Mouse (Mus musculus) liver, embryonic 15.5 days (tissue): ENCODE results near the gene Dapk1. TPM values are rescaled to one million over a fixed set of nuclear protein-coding genes. Genes with fewer than 3 reads are reported as not detected.

Experiments
- ATAC-seq: fragments of 200-750 bp; cut with Nextera tagmentation; 2 replicates; pipeline ENCODE4 v1.8.0; 2017; ENCODE audit warnings: moderate number of reproducible peaks, mild to moderate bottlenecking, moderate library complexity; ENCODE audit not compliant: insufficient read depth
- H3K27ac ChIP-seq: fragments of 300-500 bp; sonication (generic); replicated peaks from 2 replicates; pipeline ENCODE4 v1.5.1; 2015; ENCODE audit warnings: mild to moderate bottlenecking, inconsistent platforms
- H3K27me3 ChIP-seq: fragments of 300-500 bp; sonication (generic); 2 replicates; pipeline ENCODE4 v1.6.1; 2015; ENCODE audit warnings: mild to moderate bottlenecking, inconsistent platforms
- H3K36me3 ChIP-seq: fragments of 300-500 bp; sonication (generic); replicated peaks from 2 replicates; pipeline ENCODE4 v1.6.1; 2015; ENCODE audit warnings: moderate library complexity, mild to moderate bottlenecking, inconsistent platforms
- H3K4me1 ChIP-seq: fragments of 300-500 bp; sonication (generic); replicated peaks from 2 replicates; pipeline ENCODE4 v1.6.1; 2015; ENCODE audit warnings: inconsistent platforms
- H3K4me2 ChIP-seq: fragments of 300-500 bp; sonication (generic); 2 replicates; pipeline ENCODE4 v1.6.1; 2015; ENCODE audit warnings: moderate library complexity, mild to moderate bottlenecking, inconsistent platforms
- H3K4me3 ChIP-seq: fragments of 300-500 bp; sonication (generic); replicated peaks from 2 replicates; pipeline ENCODE4 v1.5.1; 2015; ENCODE audit warnings: mild to moderate bottlenecking, inconsistent platforms
- H3K9ac ChIP-seq: fragments of 300-500 bp; sonication (generic); 2 replicates; pipeline ENCODE4 v1.6.1; 2015; ENCODE audit warnings: moderate library complexity, mild to moderate bottlenecking, inconsistent platforms
- H3K9me3 ChIP-seq: fragments of 300-500 bp; sonication (generic); replicated peaks from 2 replicates; pipeline ENCODE4 v1.6.1; 2016; ENCODE audit warnings: inconsistent platforms
- WGBS: fragments of 180-500 bp; shearing (Covaris S2); methylation state at CpG from one replicate; pipeline ENCODE4 v1.1.7; 2015; ENCODE audit warnings: mixed read lengths; ENCODE audit not compliant: insufficient replicate concordance; 5-methylcytosine and 5-hydroxymethylcytosine counted together
- polyA plus RNA-seq: library from polyadenylated mRNA; unstranded; fragments of >200 nt; fragmentation: Nextera tagmentation; extraction: Ambion mirVana; gene quantifications from 2 replicates; pipeline ENCODE4 v1.2.1, GENCODE M21; 2015

Dapk1 gene
- 6.8 and 8.4 TPM in 2 replicates for polyA plus RNA-seq

- Histone ChIP-seq H3K36me3 (no peaks in the 10 kb centered on the region), H3K4me3 (peak within 1 kb of the TSS; percentile 72), H3K4me2 (peak within 1 kb of the TSS; percentile 91), H3K4me1 (peaks cover 15% of the 10 kb centered on the region), H3K9me3 (no peaks in the 10 kb centered on the region), H3K27me3 (no peaks in the 10 kb centered on the region; the same call in 1 of the 2 replicates), H3K9ac (peak within 1 kb of the TSS; percentile 61), H3K27ac (peak within 1 kb of the TSS; percentile 64)
- WGBS, result under 1% methylated on average over 78 of the region's 90 CpGs
- peak; percentile 83 for ATAC-seq
These were observed at the start of gene Dapk1 for GRCm38 (mm10) chr13:60601436-60602415. Gene Dapk1 (plus strand): TSS chr13:60601947.

- Histone ChIP-seq H3K4me3 (no peak overlapping the region), H3K9me3 (no peaks in the 10 kb centered on the region), H3K4me1 (peaks cover 8% of the 10 kb centered on the region), H3K27ac (no peak overlapping the region), H3K9ac (no peak overlapping the region), H3K27me3 (no peaks in the 10 kb centered on the region), H3K4me2 (no peak overlapping the region), H3K36me3 (no peaks in the 10 kb centered on the region)
- no peak for ATAC-seq
- 62% methylated on average over 3 of the region's 3 CpGs for WGBS
These were observed 48.4 kb upstream of the Dapk1 start for GRCm38 (mm10) chr13:60553326-60553725.

- H3K27ac ChIP-seq, result no peak overlapping the region
- H3K36me3 ChIP-seq, result no peaks in the 10 kb centered on the region
- no peaks in the 10 kb centered on the region for H3K9me3 ChIP-seq
- H3K9ac ChIP-seq, result no peak overlapping the region
- H3K27me3 ChIP-seq, result no peaks in the 10 kb centered on the region
- H3K4me1 ChIP-seq, result peaks cover 8% of the 10 kb centered on the region
- no peak overlapping the region for H3K4me3 ChIP-seq
- no peak for ATAC-seq
- no peak overlapping the region for H3K4me2 ChIP-seq
These were observed 45.3 kb upstream of the Dapk1 start for GRCm38 (mm10) chr13:60556476-60556875.

- Histone ChIP-seq H3K4me1 (peaks cover 8% of the 10 kb centered on the region), H3K9me3 (no peaks in the 10 kb centered on the region), H3K36me3 (no peaks in the 10 kb centered on the region), H3K27ac (no peak overlapping the region), H3K27me3 (no peaks in the 10 kb centered on the region), H3K9ac (no peak overlapping the region), H3K4me3 (no peak overlapping the region), H3K4me2 (no peak overlapping the region)
- no peak for ATAC-seq
These were observed 44.8 kb upstream of the Dapk1 start for GRCm38 (mm10) chr13:60556911-60557310.

GRCm38 (mm10) chr13:60564303-60564702 is 37.4 kb upstream of the Dapk1 start:
- Histone ChIP-seq H3K9ac (no peak overlapping the region), H3K4me1 (no peaks in the 10 kb centered on the region), H3K9me3 (no peaks in the 10 kb centered on the region), H3K4me2 (no peak overlapping the region), H3K27me3 (no peaks in the 10 kb centered on the region), H3K36me3 (no peaks in the 10 kb centered on the region), H3K4me3 (no peak overlapping the region), H3K27ac (no peak overlapping the region)
- ATAC-seq, result no peak
- 42% methylated on average over 6 of the region's 6 CpGs for WGBS

- Histone ChIP-seq H3K4me2 (no peak overlapping the region), H3K27ac (no peak overlapping the region), H3K9me3 (no peaks in the 10 kb centered on the region), H3K27me3 (no peaks in the 10 kb centered on the region), H3K4me1 (no peaks in the 10 kb centered on the region; the same call in 1 of the 2 replicates), H3K4me3 (no peak overlapping the region), H3K36me3 (no peaks in the 10 kb centered on the region), H3K9ac (no peak overlapping the region)
- WGBS, result 68% methylated on average over 1 of the region's 1 CpGs
- ATAC-seq, result no peak
These were observed 32.7 kb upstream of the Dapk1 start for GRCm38 (mm10) chr13:60568934-60569548.

- H3K4me2 ChIP-seq, result no peak overlapping the region
- no peak for ATAC-seq
- WGBS, result 65% methylated on average over 1 of the region's 1 CpGs
- H3K9me3 ChIP-seq, result no peaks in the 10 kb centered on the region
- no peaks in the 10 kb centered on the region; the same call in 1 of the 2 replicates for H3K4me1 ChIP-seq
- no peak overlapping the region for H3K9ac ChIP-seq
- no peak overlapping the region for H3K27ac ChIP-seq
- no peak overlapping the region for H3K4me3 ChIP-seq
- no peaks in the 10 kb centered on the region for H3K36me3 ChIP-seq
- no peaks in the 10 kb centered on the region for H3K27me3 ChIP-seq
These were observed 32.2 kb upstream of the Dapk1 start for GRCm38 (mm10) chr13:60569549-60569941.

- 43% methylated on average over 3 of the region's 3 CpGs for WGBS
- no peak overlapping the region for H3K9ac ChIP-seq
These were observed 28.2 kb upstream of the Dapk1 start for GRCm38 (mm10) chr13:60573541-60573940.

GRCm38 (mm10) chr13:60573971-60574370 is 27.8 kb upstream of the Dapk1 start:
- no peak for ATAC-seq
- no peak overlapping the region for H3K4me3 ChIP-seq
- WGBS, result 52% methylated on average over 8 of the region's 8 CpGs
- no peaks in the 10 kb centered on the region for H3K36me3 ChIP-seq
- no peaks in the 10 kb centered on the region for H3K9me3 ChIP-seq
- no peaks in the 10 kb centered on the region; the same call in 1 of the 2 replicates for H3K4me1 ChIP-seq
- H3K4me2 ChIP-seq, result no peak overlapping the region
- no peak overlapping the region for H3K27ac ChIP-seq
- H3K27me3 ChIP-seq, result no peaks in the 10 kb centered on the region
- H3K9ac ChIP-seq, result no peak overlapping the region

More at GRCm38 (mm10) chr13:60573541-60573940, 28.2 kb upstream of the Dapk1 start:
- no peak for ATAC-seq
- Histone ChIP-seq H3K36me3 (no peaks in the 10 kb centered on the region), H3K4me1 (no peaks in the 10 kb centered on the region; the same call in 1 of the 2 replicates), H3K4me3 (no peak overlapping the region), H3K9me3 (no peaks in the 10 kb centered on the region), H3K4me2 (no peak overlapping the region), H3K27me3 (no peaks in the 10 kb centered on the region), H3K27ac (no peak overlapping the region)

- Histone ChIP-seq H3K4me1 (no peaks in the 10 kb centered on the region; the same call in 1 of the 2 replicates), H3K4me2 (no peak overlapping the region), H3K9me3 (no peaks in the 10 kb centered on the region), H3K4me3 (no peak overlapping the region), H3K9ac (no peak overlapping the region), H3K27me3 (no peaks in the 10 kb centered on the region), H3K27ac (no peak overlapping the region), H3K36me3 (no peaks in the 10 kb centered on the region)
- 45% methylated on average over 3 of the region's 3 CpGs for WGBS
- ATAC-seq, result no peak
These were observed 23.2 kb upstream of the Dapk1 start for GRCm38 (mm10) chr13:60578541-60578940.

- H3K9me3 ChIP-seq, result no peaks in the 10 kb centered on the region
- no peak overlapping the region for H3K4me3 ChIP-seq
- no peak overlapping the region for H3K9ac ChIP-seq
- no peak overlapping the region for H3K27ac ChIP-seq
- H3K27me3 ChIP-seq, result no peaks in the 10 kb centered on the region
- no peaks in the 10 kb centered on the region for H3K4me1 ChIP-seq
- no peaks in the 10 kb centered on the region for H3K36me3 ChIP-seq
- no peak overlapping the region for H3K4me2 ChIP-seq
- no peak for ATAC-seq
- 52% methylated on average over 3 of the region's 3 CpGs for WGBS
These were observed 6.9 kb upstream of the Dapk1 start for GRCm38 (mm10) chr13:60594866-60595265.
